Mouse (Mus musculus) lung, adult 2 months (tissue): ENCODE data around the gene Rtn3.

Source experiments
- CTCF ChIP-seq: fragments of 200-500 bp; IDR thresholded peaks from 2 replicates; pipeline ENCODE4 v1.5.1; 2011; ENCODE audit warnings: mild to moderate bottlenecking, low read length, control low read depth; ENCODE audit not compliant: insufficient read depth
- POLR2A ChIP-seq: fragments of 200-500 bp; IDR thresholded peaks from 2 replicates; pipeline ENCODE4 v1.6.1; 2011; ENCODE audit warnings: low read depth, mild to moderate bottlenecking, control low read depth, low read length, borderline replicate concordance; ENCODE audit errors: extremely low read depth

GRCm38 (mm10) chr19:7458901-7459300 lies 24.2 kb downstream of the Rtn3 start:
- TF ChIP-seq POLR2A, result no peak
- TF ChIP-seq CTCF, result no peak
